Mouse (Mus musculus) limb, embryonic 14.5 days (tissue): ENCODE data around the gene Rpl9-ps6. TPM values are rescaled to one million over a fixed set of nuclear protein-coding genes. Genes with fewer than 3 reads are reported as not detected.

Experiments used
- ATAC-seq: fragments of 200-750 bp; cut with Nextera tagmentation; 2 replicates; pipeline ENCODE4 v1.8.0; 2017; ENCODE audit warnings: low read depth, moderate number of reproducible peaks, moderate TSS enrichment; ENCODE audit not compliant: low FRiP score
- DNase-seq: peaks from one replicate; pipeline ENCODE4 v3.0.0-alpha.2; 2015; ENCODE audit warnings: low spot score
- H3K27ac ChIP-seq: fragments of 300-500 bp; sonication (generic); replicated peaks from 2 replicates; pipeline ENCODE4 v1.5.1; 2014; ENCODE audit warnings: low read depth, mild to moderate bottlenecking, low read length, moderate library complexity, mixed read lengths
- H3K27me3 ChIP-seq: fragments of 300-500 bp; sonication (generic); 2 replicates; pipeline ENCODE4 v1.6.1; 2014; ENCODE audit warnings: low read length, mixed read lengths; ENCODE audit not compliant: control insufficient read depth, insufficient read depth
- H3K36me3 ChIP-seq: fragments of 300-500 bp; sonication (generic); 2 replicates; pipeline ENCODE4 v1.6.1; 2014; ENCODE audit warnings: mild to moderate bottlenecking, low read length, moderate library complexity, mixed read lengths; ENCODE audit not compliant: control insufficient read depth, insufficient read depth
- H3K4me1 ChIP-seq: fragments of 300-500 bp; sonication (generic); 2 replicates; pipeline ENCODE4 v1.6.1; 2014; ENCODE audit warnings: antibody characterized with exemption, low read length, mixed read lengths; ENCODE audit not compliant: control insufficient read depth, insufficient read depth
- H3K4me2 ChIP-seq: fragments of 300-500 bp; sonication (generic); replicated peaks from 2 replicates; pipeline ENCODE4 v1.6.1; 2014; ENCODE audit warnings: low read depth, mild to moderate bottlenecking, low read length, moderate library complexity; ENCODE audit not compliant: severe bottlenecking
- H3K4me3 ChIP-seq: fragments of 300-500 bp; sonication (generic); replicated peaks from 2 replicates; pipeline ENCODE4 v1.5.1; 2014; ENCODE audit warnings: low read length
- H3K9ac ChIP-seq: fragments of 300-500 bp; sonication (generic); 2 replicates; pipeline ENCODE4 v1.6.1; 2014; ENCODE audit warnings: mild to moderate bottlenecking, low read depth, low read length, moderate library complexity; ENCODE audit not compliant: severe bottlenecking
- H3K9me3 ChIP-seq: fragments of 300-500 bp; sonication (generic); 2 replicates; pipeline ENCODE4 v1.6.1; 2016; ENCODE audit warnings: low read length; ENCODE audit not compliant: control insufficient read depth
- POLR2A ChIP-seq: fragments of 200-500 bp; IDR thresholded peaks from 2 replicates; pipeline ENCODE4 v1.8.0; 2012; ENCODE audit warnings: inconsistent platforms, mild to moderate bottlenecking, moderate library complexity, borderline replicate concordance; ENCODE audit not compliant: insufficient read depth, insufficient read length; ENCODE audit errors: extremely low read depth
- WGBS: fragments of 180-500 bp; shearing (Covaris S2); extraction: QIAGEN DNeasy Blood & Tissue Kit; methylation state at CpG from one replicate; pipeline ENCODE4 v1.1.7; 2014; 5-methylcytosine and 5-hydroxymethylcytosine counted together
- polyA plus RNA-seq, 2 experiments: library from polyadenylated mRNA; depleted of rRNA in 1 of 2; stranded (reverse) in 1 of 2; unstranded in 1 of 2; fragments of >200 nt; fragmentation: Nextera tagmentation in 1 of 2; extraction: Ambion mirVana in 1 of 2; gene quantifications; 2 replicates each; pipeline versions ENCODE4 v1.2.1 to v1.2.3; 2012 to 2014

Gene Rpl9-ps6
- polyA plus RNA-seq, 2 experiments = 47.7 to 162 TPM

- TF ChIP-seq POLR2A = no peak
- Histone ChIP-seq H3K4me2 (no peak overlapping the region), H3K9ac (no peak overlapping the region), H3K4me1 (no peaks in the 10 kb centered on the region), H3K9me3 (0 out of 2 replicates have a peak, but pooled peaks cover 7% of the 10 kb centered on the region), H3K27ac (no peak overlapping the region), H3K4me3 (no peak overlapping the region), H3K27me3 (no peaks in the 10 kb centered on the region), H3K36me3 (no peaks in the 10 kb centered on the region)
- ATAC-seq (no peak), DNase-seq (no peak)
- WGBS = 94% methylated on average over 2 of the region's 2 CpGs
Observed at GRCm38 (mm10) chr19:32456744-32457143, 9.6 kb downstream of the Rpl9-ps6 start.

- ATAC-seq = no peak
- TF ChIP-seq POLR2A = no peak
- WGBS = 50% methylated on average over 4 of the region's 4 CpGs
- Histone ChIP-seq H3K36me3 (no peaks in the 10 kb centered on the region), H3K4me1 (no peaks in the 10 kb centered on the region), H3K9ac (no peak overlapping the region), H3K27ac (no peak overlapping the region), H3K4me2 (no peak overlapping the region), H3K9me3 (0 out of 2 replicates have a peak, but pooled peaks cover 17% of the 10 kb centered on the region), H3K27me3 (no peaks in the 10 kb centered on the region), H3K4me3 (no peak overlapping the region)
- DNase-seq = peak; percentile 42
Observed at GRCm38 (mm10) chr19:32452231-32452630, 14.1 kb downstream of the Rpl9-ps6 start.

GRCm38 (mm10) chr19:32448931-32449330, 17.4 kb downstream of the Rpl9-ps6 start:
- Histone ChIP-seq H3K36me3 (no peaks in the 10 kb centered on the region), H3K9me3 (0 out of 2 replicates have a peak, but pooled peaks cover 17% of the 10 kb centered on the region), H3K4me2 (no peak overlapping the region), H3K4me1 (no peaks in the 10 kb centered on the region), H3K27ac (no peak overlapping the region), H3K4me3 (no peak overlapping the region), H3K9ac (no peak overlapping the region), H3K27me3 (no peaks in the 10 kb centered on the region)
- DNase-seq = no peak
- ATAC-seq = no peak
- WGBS = 94% methylated on average over 10 of the region's 10 CpGs
- no peak for TF ChIP-seq POLR2A

GRCm38 (mm10) chr19:32441568-32441967, 24.8 kb downstream of the Rpl9-ps6 start:
- no peak overlapping the region for H3K4me2 ChIP-seq
- H3K27ac ChIP-seq = no peak overlapping the region
- TF ChIP-seq POLR2A = no peak
- no peak overlapping the region for H3K4me3 ChIP-seq
- no peaks in the 10 kb centered on the region for H3K9me3 ChIP-seq
- 96% methylated on average over 10 of the region's 11 CpGs for WGBS
- H3K9ac ChIP-seq = no peak overlapping the region
- ATAC-seq (no peak), DNase-seq (no peak)
- H3K36me3 ChIP-seq = no peaks in the 10 kb centered on the region
- H3K4me1 ChIP-seq = no peaks in the 10 kb centered on the region
- no peaks in the 10 kb centered on the region for H3K27me3 ChIP-seq

GRCm38 (mm10) chr19:32439356-32439755, 27.0 kb downstream of the Rpl9-ps6 start:
- H3K4me1 ChIP-seq = no peaks in the 10 kb centered on the region
- WGBS = 94% methylated on average over 2 of the region's 2 CpGs
- H3K9ac ChIP-seq = no peak overlapping the region
- no peaks in the 10 kb centered on the region for H3K27me3 ChIP-seq
- no peaks in the 10 kb centered on the region for H3K9me3 ChIP-seq
- H3K4me3 ChIP-seq = no peak overlapping the region
- no peak for TF ChIP-seq POLR2A
- no peak overlapping the region for H3K27ac ChIP-seq
- no peak overlapping the region for H3K4me2 ChIP-seq
- DNase-seq = no peak
- ATAC-seq = no peak
- H3K36me3 ChIP-seq = no peaks in the 10 kb centered on the region

GRCm38 (mm10) chr19:32425856-32426255, 40.5 kb downstream of the Rpl9-ps6 start:
- no peak overlapping the region for H3K4me2 ChIP-seq
- H3K4me3 ChIP-seq = no peak overlapping the region
- ATAC-seq (no peak), DNase-seq (no peak)
- H3K4me1 ChIP-seq = no peaks in the 10 kb centered on the region
- H3K27ac ChIP-seq = no peak overlapping the region
- H3K9me3 ChIP-seq = no peaks in the 10 kb centered on the region
- H3K9ac ChIP-seq = no peak overlapping the region
- H3K36me3 ChIP-seq = no peaks in the 10 kb centered on the region
- WGBS = 89% methylated on average over 3 of the region's 3 CpGs
- no peaks in the 10 kb centered on the region for H3K27me3 ChIP-seq
- TF ChIP-seq POLR2A = no peak
